Mouse (Mus musculus) hindbrain, embryonic 16.5 days (tissue): Measurements from ENCODE around the gene Ston2. TPM values are rescaled to one million over a fixed set of nuclear protein-coding genes. Genes with fewer than 3 reads are reported as not detected.
A peak's percentile ranks its signal among the peaks of the same experiment; 100 is the strongest.

Source experiments
- ATAC-seq: fragments of 200-750 bp; cut with Nextera tagmentation; 2 replicates; pipeline ENCODE4 v1.8.0; 2017; ENCODE audit warnings: moderate TSS enrichment, moderate library complexity
- H3K27ac ChIP-seq: fragments of 300-500 bp; sonication (generic); 2 replicates; pipeline ENCODE4 v1.5.1; 2014; ENCODE audit warnings: low read depth, mild to moderate bottlenecking, control low read depth, low read length, moderate library complexity
- H3K27me3 ChIP-seq: fragments of 300-500 bp; sonication (generic); replicated peaks from 2 replicates; pipeline ENCODE4 v1.6.1; 2014; ENCODE audit warnings: low read length; ENCODE audit not compliant: control insufficient read depth, insufficient read depth
- H3K36me3 ChIP-seq: fragments of 300-500 bp; sonication (generic); 2 replicates; pipeline ENCODE4 v1.6.1; 2014; ENCODE audit warnings: mild to moderate bottlenecking, low read length, moderate library complexity, mixed read lengths; ENCODE audit not compliant: control insufficient read depth, insufficient read depth
- H3K4me1 ChIP-seq: fragments of 300-500 bp; sonication (generic); 2 replicates; pipeline ENCODE4 v1.6.1; 2014; ENCODE audit warnings: low read depth, low read length; ENCODE audit not compliant: control insufficient read depth, insufficient read depth
- H3K4me2 ChIP-seq: fragments of 300-500 bp; sonication (generic); 2 replicates; pipeline ENCODE4 v1.6.1; 2014; ENCODE audit warnings: mild to moderate bottlenecking, low read length, control low read depth, moderate library complexity
- H3K4me3 ChIP-seq: fragments of 300-500 bp; sonication (generic); 2 replicates; pipeline ENCODE4 v1.5.1; 2014; ENCODE audit warnings: mild to moderate bottlenecking, low read length, control low read depth, moderate library complexity
- H3K9ac ChIP-seq: fragments of 300-500 bp; sonication (generic); 2 replicates; pipeline ENCODE4 v1.6.1; 2014; ENCODE audit warnings: low read depth, mild to moderate bottlenecking, control low read depth, low read length, moderate library complexity
- H3K9me3 ChIP-seq: fragments of 300-500 bp; sonication (generic); 2 replicates; pipeline ENCODE4 v1.6.1; 2014; ENCODE audit warnings: mild to moderate bottlenecking, low read length, moderate library complexity; ENCODE audit not compliant: control insufficient read depth
- WGBS: fragments of 180-500 bp; shearing (Covaris S2); extraction: QIAGEN DNeasy Blood & Tissue Kit; methylation state at CpG from one replicate; pipeline ENCODE4 v1.1.7; 2014; 5-methylcytosine and 5-hydroxymethylcytosine counted together
- polyA plus RNA-seq: library from polyadenylated mRNA; unstranded; fragments of >200 nt; fragmentation: Nextera tagmentation; extraction: Ambion mirVana; gene quantifications from 2 replicates; pipeline ENCODE4 v1.2.1, GENCODE M21; 2015

Ston2 gene
- polyA plus RNA-seq, 1 experiment from 2014 or later: 7.1 TPM

DNA sequence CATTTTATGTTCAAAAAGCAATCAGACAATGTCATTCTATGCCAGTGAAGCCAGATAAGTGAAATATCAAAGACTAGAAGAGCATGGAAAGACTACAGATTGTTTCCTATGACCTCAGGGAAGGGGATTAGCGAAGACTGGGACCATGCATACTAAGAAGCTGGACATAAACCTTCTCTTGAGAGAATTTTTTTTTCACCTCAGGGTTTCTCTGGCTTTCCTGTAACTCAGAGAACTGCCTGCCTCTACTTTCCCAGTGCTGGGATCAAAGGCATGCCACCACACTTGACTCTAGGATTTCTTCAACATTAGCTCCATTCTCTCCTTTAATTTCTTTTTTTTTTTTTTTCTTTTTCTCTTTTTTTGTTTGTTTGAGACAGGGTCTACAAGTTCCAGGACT, 197.0 kb downstream of the Ston2 start:
- H3K4me3 ChIP-seq: no peak overlapping the region
- no peak overlapping the region; the same call in 1 of the 2 replicates for H3K27ac ChIP-seq
- no peaks in the 10 kb centered on the region for H3K27me3 ChIP-seq
- no peaks in the 10 kb centered on the region for H3K36me3 ChIP-seq
- H3K4me1 ChIP-seq: peaks cover 12% of the 10 kb centered on the region
- no peaks in the 10 kb centered on the region for H3K9me3 ChIP-seq
- ATAC-seq: no peak
- peak overlapping the region; percentile 65 for H3K4me2 ChIP-seq
- WGBS: 65% methylated on average over 1 of the region's 1 CpGs
- no peak overlapping the region for H3K9ac ChIP-seq

- Histone ChIP-seq H3K4me1 (peaks cover 12% of the 10 kb centered on the region), H3K36me3 (peaks cover 2% of the 10 kb centered on the region; the same call in 1 of the 2 replicates), H3K27ac (peak overlapping the region; percentile 100), H3K4me3 (peak overlapping the region; percentile 75), H3K9me3 (no peaks in the 10 kb centered on the region), H3K4me2 (peak overlapping the region; percentile 65), H3K9ac (peak overlapping the region; percentile 88), H3K27me3 (no peaks in the 10 kb centered on the region)
- ATAC-seq: no peak
- WGBS: 26% methylated on average over 6 of the region's 6 CpGs
Observed at GRCm38 (mm10) chr12:91590716-91591115, 197.5 kb downstream of the Ston2 start.

DNA sequence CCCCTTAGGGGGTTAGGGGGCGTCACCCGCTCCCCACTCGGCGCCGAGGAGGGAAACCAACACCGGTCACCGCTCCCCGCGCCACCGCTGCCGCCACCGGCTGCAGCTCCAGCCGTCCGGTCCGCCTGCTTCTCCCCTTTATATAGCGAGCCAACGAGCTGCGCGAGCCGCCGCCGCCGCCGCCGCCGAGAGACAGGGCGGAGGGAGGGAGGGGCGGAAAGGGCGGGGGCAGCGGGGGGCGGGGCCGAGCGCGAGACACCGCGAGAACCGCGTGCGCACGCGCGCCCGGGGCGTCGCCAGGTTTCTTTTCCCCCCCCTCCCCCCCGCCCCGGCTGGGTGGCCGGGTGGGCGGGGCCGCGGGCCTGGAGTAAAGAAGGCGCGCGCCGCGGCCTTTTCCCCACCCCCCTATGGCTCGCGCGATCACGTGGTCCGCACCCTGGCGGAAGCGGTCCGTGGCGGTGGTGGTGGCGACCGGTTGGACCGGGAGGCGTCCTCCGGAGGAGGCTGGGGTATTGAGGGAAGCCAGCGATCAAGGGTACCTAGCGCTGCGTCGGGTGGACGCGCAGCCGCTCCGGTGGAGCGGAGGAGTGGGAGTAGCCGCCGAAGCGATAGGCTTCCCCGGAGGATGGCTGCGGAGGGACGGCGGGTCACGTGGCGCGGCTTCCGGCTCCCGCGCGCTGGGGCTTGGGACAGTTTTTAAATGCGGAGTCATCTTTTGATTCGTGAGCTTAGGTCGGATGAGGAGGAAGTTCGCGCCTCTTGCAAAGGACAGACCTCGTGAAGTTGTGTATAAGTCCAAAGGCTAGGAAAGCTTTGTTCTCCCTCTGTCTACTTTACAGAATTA, 198.1 kb downstream of the Ston2 start, which contains the start of gene Gtf2a1:
Gene Gtf2a1 (minus strand): TSS at position 641 of the 844 bp plus-strand sequence.
- H3K9ac ChIP-seq: peak within 1 kb of the TSS; percentile 100
- under 1% methylated on average over 52 of the region's 99 CpGs for WGBS
- peak within 1 kb of the TSS; percentile 100 for H3K27ac ChIP-seq
- H3K4me3 ChIP-seq: peak within 1 kb of the TSS; percentile 75
- H3K4me1 ChIP-seq: peaks cover 12% of the 10 kb centered on the region
- ATAC-seq: peak; percentile 86
- no peaks in the 10 kb centered on the region for H3K27me3 ChIP-seq
- H3K4me2 ChIP-seq: peak within 1 kb of the TSS; percentile 65
- H3K36me3 ChIP-seq: peaks cover 2% of the 10 kb centered on the region; the same call in 1 of the 2 replicates
- H3K9me3 ChIP-seq: no peaks in the 10 kb centered on the region

DNA sequence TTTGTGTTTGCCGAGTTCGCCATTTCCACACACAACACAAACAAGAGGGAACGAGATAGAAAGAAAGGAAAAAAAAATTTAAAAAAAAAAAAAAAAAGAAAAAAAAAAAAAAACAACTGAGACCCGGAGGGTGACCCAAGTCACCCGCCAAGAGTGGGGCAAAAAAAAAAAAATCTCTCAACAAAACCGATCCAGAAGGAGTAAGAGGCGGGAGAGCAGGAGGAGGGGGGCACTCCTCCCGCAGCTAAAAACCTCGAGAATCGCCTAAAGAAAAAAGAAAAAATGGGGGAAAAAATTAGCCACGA, 198.7 kb downstream of the Ston2 start:
- Histone ChIP-seq H3K36me3 (peaks cover 4% of the 10 kb centered on the region; the same call in 1 of the 2 replicates), H3K4me3 (peak overlapping the region; percentile 75), H3K9me3 (no peaks in the 10 kb centered on the region), H3K4me1 (peaks cover 12% of the 10 kb centered on the region), H3K27me3 (no peaks in the 10 kb centered on the region), H3K27ac (peak overlapping the region; percentile 100), H3K9ac (peak overlapping the region; percentile 100), H3K4me2 (peak overlapping the region; percentile 38)
- under 1% methylated on average over 10 of the region's 11 CpGs for WGBS
- ATAC-seq: no peak

- Histone ChIP-seq H3K27me3 (no peaks in the 10 kb centered on the region), H3K4me2 (peak overlapping the region; percentile 57), H3K4me3 (peak overlapping the region; percentile 75), H3K4me1 (peaks cover 12% of the 10 kb centered on the region), H3K27ac (peak overlapping the region; percentile 100), H3K9ac (peak overlapping the region; percentile 100), H3K36me3 (peaks cover 4% of the 10 kb centered on the region; the same call in 1 of the 2 replicates), H3K9me3 (no peaks in the 10 kb centered on the region)
- ATAC-seq: peak; percentile 3; the same call in 1 of the 2 replicates
- under 1% methylated on average over 52 of the region's 83 CpGs for WGBS
Observed at GRCm38 (mm10) chr12:91588670-91589541, 199.3 kb downstream of the Ston2 start.

DNA sequence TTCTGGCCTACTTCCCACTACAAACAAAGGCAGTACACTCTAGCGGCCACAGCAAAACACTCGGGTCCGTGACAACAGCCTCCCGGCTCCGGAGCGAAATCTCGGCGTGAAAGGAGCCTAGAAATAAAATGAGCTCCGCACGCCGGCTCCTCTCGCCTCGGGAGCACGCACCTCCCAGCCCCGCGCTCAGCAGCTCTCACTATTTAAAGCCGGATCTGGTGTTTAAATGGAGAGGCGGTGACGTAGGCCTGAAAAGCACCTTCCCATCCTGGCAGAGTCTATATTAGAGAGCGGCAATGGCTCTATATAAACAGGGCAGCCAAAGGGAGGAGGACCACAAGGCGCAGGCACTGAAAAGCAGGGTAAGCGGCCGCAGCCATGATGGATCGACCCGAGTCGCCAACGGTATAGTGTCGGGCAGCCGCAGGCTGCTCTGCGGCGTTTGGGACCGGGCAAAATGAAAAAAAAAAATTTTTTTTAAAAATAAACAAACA, 200.0 kb downstream of the Ston2 start:
- Histone ChIP-seq H3K9me3 (no peaks in the 10 kb centered on the region), H3K36me3 (peaks cover 4% of the 10 kb centered on the region; the same call in 1 of the 2 replicates), H3K4me3 (peak overlapping the region; percentile 75), H3K4me2 (peak overlapping the region; percentile 57), H3K9ac (peak overlapping the region; percentile 100), H3K27ac (peak overlapping the region; percentile 100), H3K4me1 (peaks cover 15% of the 10 kb centered on the region), H3K27me3 (no peaks in the 10 kb centered on the region)
- 0% methylated on average over 32 of the region's 32 CpGs for WGBS
- ATAC-seq: peak; percentile 91

DNA sequence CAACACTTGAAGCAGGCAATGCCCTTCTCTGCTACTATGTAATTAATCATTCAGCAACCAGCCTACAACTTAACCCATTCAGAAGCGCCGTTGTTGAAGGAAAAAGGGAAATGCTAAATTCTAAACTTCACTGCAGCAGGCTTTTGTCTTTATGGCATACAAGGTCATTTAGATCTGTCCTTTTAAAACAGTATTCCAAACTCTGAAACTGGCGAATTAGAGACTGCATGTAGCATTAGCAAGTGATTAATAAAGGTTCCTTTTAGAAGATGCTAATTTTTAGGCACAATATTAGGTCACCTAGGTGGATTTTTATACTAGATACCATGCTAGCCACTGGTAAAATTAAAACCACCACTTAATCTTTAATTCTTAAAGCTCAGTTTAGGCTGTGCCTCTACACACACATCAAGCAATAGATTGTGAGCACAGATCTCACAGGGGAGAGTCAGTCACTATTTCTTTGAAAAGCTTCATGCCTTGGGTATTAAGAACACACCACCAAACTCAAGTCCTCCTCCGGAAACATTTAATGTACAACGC, 200.6 kb downstream of the Ston2 start:
- peak overlapping the region; percentile 100 for H3K27ac ChIP-seq
- H3K4me3 ChIP-seq: peak overlapping the region; percentile 75
- H3K36me3 ChIP-seq: peaks cover 4% of the 10 kb centered on the region; the same call in 1 of the 2 replicates
- peaks cover 21% of the 10 kb centered on the region for H3K4me1 ChIP-seq
- peak overlapping the region; percentile 57 for H3K4me2 ChIP-seq
- no peak for ATAC-seq
- peak overlapping the region; percentile 100 for H3K9ac ChIP-seq
- H3K27me3 ChIP-seq: no peaks in the 10 kb centered on the region
- 5% methylated on average over 5 of the region's 5 CpGs for WGBS
- no peaks in the 10 kb centered on the region for H3K9me3 ChIP-seq

DNA sequence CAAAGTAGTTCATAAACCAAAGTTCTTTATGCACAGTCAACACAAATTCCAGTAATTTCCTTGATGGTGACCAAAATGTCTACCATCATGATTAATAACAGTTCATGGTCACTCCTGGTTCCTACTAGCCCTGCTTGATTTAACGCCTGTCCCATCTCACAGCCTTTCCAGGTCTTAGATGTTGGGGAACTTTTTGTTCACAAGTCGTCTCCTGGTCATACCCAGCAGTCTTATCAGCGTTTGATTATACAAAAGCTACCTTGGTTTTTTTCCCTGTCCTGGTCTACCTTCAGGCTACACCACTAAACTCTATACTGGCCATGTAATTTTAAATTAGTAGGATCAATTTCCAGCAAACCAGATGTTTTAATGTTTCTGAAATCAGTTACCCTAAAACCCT, 201.1 kb downstream of the Ston2 start:
- 48% methylated on average over 3 of the region's 3 CpGs for WGBS
- Histone ChIP-seq H3K27ac (no peak overlapping the region; the same call in 1 of the 2 replicates), H3K27me3 (no peaks in the 10 kb centered on the region), H3K36me3 (peaks cover 4% of the 10 kb centered on the region; the same call in 1 of the 2 replicates), H3K9ac (peak overlapping the region; percentile 100), H3K9me3 (no peaks in the 10 kb centered on the region), H3K4me3 (peak overlapping the region; percentile 75), H3K4me2 (peak overlapping the region; percentile 57), H3K4me1 (peaks cover 23% of the 10 kb centered on the region)
- ATAC-seq: no peak
